Mouse (Mus musculus) small intestine, adult 10 weeks (tissue): ENCODE results near the gene Cdk4. TPM values are rescaled to one million over a fixed set of nuclear protein-coding genes. Genes with fewer than 3 reads are reported as not detected.

Experiments used
- polyA plus RNA-seq: library from polyadenylated mRNA; stranded (reverse); fragments of 350-450 nt; fragmentation: Illumina TruSeq; extraction: RNeasy Lipid Tissue Mini Kit (QIAGEN cat#74804); gene quantifications from one replicate; pipeline ENCODE4 v1.2.3, GENCODE M21; 2014; ENCODE audit warnings: low replicate concordance

Gene Cdk4
- 7.9 TPM for polyA plus RNA-seq

DNA sequence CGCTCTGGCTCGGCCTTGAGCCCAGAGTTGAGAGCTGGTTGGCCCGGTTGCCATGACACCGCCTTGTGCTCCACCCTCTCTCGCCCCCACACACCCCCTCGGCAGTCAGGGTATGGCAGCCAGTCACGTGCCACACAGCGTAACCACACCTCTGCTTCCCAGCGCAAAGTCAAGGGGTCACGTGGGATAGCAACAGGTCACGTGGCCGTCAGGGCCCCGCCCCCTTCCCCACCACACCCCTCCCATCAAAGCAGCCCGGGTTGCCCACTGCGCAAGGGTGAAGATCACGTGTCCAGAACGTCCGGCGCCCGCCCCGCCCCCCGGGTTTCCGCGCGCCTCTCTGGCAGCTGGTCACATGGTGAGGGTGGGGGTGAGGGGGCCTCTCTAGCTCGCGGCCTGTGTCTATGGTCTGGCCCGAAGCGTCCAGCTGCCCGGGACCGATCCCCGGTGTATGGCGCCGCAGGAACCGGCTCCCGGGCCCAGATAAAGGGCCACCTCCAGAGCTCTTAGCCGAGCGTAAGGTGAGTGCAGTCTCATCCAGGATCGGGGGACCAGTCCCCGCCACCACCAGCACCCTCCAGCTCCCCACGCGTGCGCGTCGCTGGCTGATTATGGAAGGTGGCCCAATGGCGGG, at the start of gene Cdk4:
Gene Cdk4 (plus strand): TSS at position 296 of the 634 bp plus-strand sequence.

DNA sequence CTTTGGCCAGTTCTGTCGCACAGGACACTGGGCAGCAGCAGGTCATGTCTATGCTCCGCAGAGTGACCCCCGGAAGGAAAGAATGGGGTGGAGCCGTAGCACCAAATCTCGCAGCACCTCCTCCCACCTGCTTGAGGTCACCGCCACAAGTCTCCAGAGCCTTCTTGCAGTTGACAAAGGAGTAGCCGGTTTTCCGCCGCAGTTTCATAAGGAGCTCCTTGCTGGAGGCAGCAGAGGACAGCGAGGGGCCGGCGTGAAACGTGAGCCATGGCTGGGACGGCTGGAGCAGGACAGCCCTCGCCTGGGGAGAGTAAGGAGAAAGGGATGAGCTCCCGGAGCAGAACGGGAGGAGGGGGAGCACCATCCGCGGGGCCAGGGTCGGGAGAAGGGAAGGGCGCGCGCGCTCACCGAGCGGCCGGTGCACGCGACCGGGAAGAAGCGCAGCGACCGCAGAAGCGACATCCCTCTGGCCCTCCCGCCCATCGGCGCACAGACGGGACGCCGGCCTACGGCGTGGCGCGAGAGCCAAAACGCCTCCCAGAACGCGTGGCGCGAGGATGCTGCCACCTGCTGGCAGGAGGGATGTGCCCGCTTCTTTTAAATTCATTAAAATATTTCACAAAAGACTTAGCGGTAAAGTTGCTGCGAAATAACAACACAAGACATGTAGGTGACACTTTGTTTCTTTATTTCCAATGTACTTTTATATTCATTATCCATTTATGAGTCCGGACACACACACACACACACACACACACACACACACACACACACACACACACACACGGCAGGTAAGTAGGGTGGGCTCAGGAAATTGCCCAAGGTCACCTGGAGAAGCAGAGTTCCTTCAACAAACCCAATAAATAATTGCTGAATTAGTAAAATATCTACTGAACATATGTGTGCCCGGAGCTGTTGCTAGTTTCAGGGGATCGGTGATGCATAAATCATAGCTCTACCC, 32.7 kb upstream of the Cdk4 start, which contains the start of gene Tsfm:
Gene Tsfm (minus strand): TSS at position 505 of the 961 bp plus-strand sequence.

GRCm38 (mm10) chr10:127041274-127041766, 22.0 kb upstream of the Cdk4 start, which contains the start of the genes Mettl1 and Eef1akmt3:
Gene Mettl1 (plus strand): TSS chr10:127041414.
Gene Eef1akmt3 (minus strand): TSS chr10:127041513.

DNA sequence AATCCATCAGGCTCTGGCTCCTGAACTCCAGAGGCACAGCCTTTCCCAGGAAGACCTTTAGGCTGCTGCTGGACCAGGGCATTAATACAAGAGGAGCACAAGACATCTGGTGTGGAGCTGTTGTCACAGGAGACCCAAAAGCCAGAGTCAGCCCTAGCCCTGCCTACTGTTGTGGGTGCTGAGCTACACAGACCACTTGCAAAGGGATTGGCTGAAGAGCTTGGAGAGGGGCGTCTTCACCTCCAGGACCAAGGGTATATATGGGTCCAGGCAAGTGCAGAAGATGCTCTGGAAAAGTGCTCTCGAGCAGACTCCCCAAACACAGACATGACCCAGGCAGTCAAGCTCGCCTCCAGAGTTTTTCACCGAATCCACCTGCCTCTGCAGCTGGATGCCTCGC, 15.4 kb upstream of the Cdk4 start, which contains the start of gene Cyp27b1:
Gene Cyp27b1 (plus strand): TSS at position 297 of the 400 bp plus-strand sequence.

DNA sequence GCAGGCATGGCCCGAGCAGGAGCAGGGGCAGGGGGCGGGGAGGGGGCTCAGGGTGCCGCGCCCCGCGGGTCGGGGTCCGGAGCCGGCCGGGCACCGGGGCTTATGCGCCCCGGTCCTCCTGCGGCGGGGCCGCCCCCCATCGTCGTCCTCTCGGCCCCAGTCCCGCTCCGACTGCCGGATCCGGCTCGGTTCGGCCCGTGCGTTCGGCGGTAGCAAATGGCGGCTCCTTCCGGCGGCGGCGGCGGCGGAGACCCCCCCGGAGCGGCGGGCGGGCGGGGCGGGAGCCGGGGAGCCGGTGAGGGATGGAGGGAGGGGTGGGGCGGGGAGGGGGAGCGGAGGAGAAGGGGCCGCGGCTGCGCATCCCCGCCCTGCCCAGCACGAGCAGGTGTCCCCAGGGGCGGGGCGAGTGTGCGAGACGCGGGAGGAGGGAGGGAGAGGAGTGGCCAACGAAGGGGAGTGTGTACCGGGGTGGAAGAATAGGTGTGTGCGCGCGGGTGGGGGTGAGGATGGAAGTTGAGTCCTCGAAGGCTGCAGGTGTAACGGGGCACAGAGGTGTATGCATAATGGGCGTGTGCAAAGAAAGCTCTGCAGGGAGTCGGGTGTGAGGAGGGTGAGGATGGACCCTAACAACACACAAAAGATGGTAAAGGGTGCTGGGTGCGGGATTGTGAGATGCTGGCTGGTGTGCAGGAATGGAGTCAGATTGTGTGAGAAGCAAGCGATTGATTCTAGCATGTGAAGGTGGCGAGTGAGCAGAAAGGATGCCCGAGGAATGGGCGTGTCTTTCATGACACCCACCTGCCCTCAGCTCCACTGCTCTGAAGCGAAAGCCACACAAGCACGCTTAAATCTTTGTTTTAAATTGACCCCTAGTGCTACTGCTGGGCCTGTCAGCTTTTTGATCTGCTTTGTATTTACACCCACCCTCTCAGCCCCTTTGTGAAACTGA, 3.1 kb upstream of the Cdk4 start, which contains the start of gene March9:
Gene March9 (minus strand): TSS at position 217 of the 949 bp plus-strand sequence.

GRCm38 (mm10) chr10:127070190-127071121, 7.1 kb downstream of the Cdk4 start, which contains the start of gene Tspan31:
Gene Tspan31 (minus strand): TSS chr10:127070264.

GRCm38 (mm10) chr10:127075080-127075479, 11.7 kb downstream of the Cdk4 start, which contains the start of gene Agap2:
Gene Agap2 (plus strand): TSS chr10:127075284.

Other genes with a start within 250 kb of the Cdk4 start
- gene Atp23, start 162.2 kb upstream of the Cdk4 start, polyA plus RNA-seq = 2.1 TPM
- 21.1 TPM for gene Ctdsp2, start 84.8 kb upstream of the Cdk4 start, polyA plus RNA-seq
- gene Avil, start 62.8 kb upstream of the Cdk4 start, polyA plus RNA-seq = 0.33 TPM
- 7.3 TPM for gene Tsfm, start 32.7 kb upstream of the Cdk4 start, polyA plus RNA-seq
- gene Mettl1, start 22.1 kb upstream of the Cdk4 start, polyA plus RNA-seq = 1.5 TPM
- 0.56 TPM for gene Eef1akmt3, start 22.0 kb upstream of the Cdk4 start, polyA plus RNA-seq
- not detected for gene Cyp27b1, start 15.3 kb upstream of the Cdk4 start, polyA plus RNA-seq
- 0.45 TPM for gene March9, start 3.4 kb upstream of the Cdk4 start, polyA plus RNA-seq
- gene Tspan31, start 6.7 kb downstream of the Cdk4 start, polyA plus RNA-seq = 40.0 TPM
- not detected for gene Agap2, start 11.8 kb downstream of the Cdk4 start, polyA plus RNA-seq
- 7.4 TPM for gene Os9, start 57.6 kb downstream of the Cdk4 start, polyA plus RNA-seq
- 11.8 TPM for gene B4galnt1, start 101.7 kb downstream of the Cdk4 start, polyA plus RNA-seq
- gene Slc26a10, start 117.1 kb downstream of the Cdk4 start, polyA plus RNA-seq = not detected
- gene Arhgef25, start 126.5 kb downstream of the Cdk4 start, polyA plus RNA-seq = 3.9 TPM
- 0.56 TPM for gene Dtx3, start 132.2 kb downstream of the Cdk4 start, polyA plus RNA-seq
- gene Pip4k2c, start 148.1 kb downstream of the Cdk4 start, polyA plus RNA-seq = 8.8 TPM
- gene Kif5a, start 199.8 kb downstream of the Cdk4 start, polyA plus RNA-seq = 1.0 TPM
- 15.2 TPM for gene Dctn2, start 202.8 kb downstream of the Cdk4 start, polyA plus RNA-seq
- gene Mbd6, start 225.5 kb downstream of the Cdk4 start, polyA plus RNA-seq = 2.0 TPM
- 7.2 TPM for gene Mars, start 248.3 kb downstream of the Cdk4 start, polyA plus RNA-seq